Mouse (Mus musculus) olfactory bulb, adult 2 months (tissue): ENCODE results near the gene 2310007B03Rik. TPM values are rescaled to one million over a fixed set of nuclear protein-coding genes. Genes with fewer than 3 reads are reported as not detected.

Experiments used
- H3K27ac ChIP-seq: fragments of 200-500 bp; 2 replicates; pipeline ENCODE4 v1.5.1; 2012; ENCODE audit warnings: low read depth, low read length; ENCODE audit not compliant: insufficient read depth
- H3K4me1 ChIP-seq: fragments of 200-500 bp; 2 replicates; pipeline ENCODE4 v1.6.1; 2012; ENCODE audit warnings: low read length; ENCODE audit not compliant: control insufficient read depth, insufficient read depth
- H3K4me3 ChIP-seq: fragments of 200-500 bp; 2 replicates; pipeline ENCODE4 v1.5.1; 2012; ENCODE audit warnings: mild to moderate bottlenecking, low read depth, low read length, moderate library complexity; ENCODE audit not compliant: insufficient read depth
- CTCF ChIP-seq: fragments of 200-500 bp; IDR thresholded peaks from 2 replicates; pipeline ENCODE4 v1.5.1; 2012; ENCODE audit warnings: low read depth, mild to moderate bottlenecking, low read length, moderate library complexity; ENCODE audit not compliant: insufficient read depth
- POLR2A ChIP-seq: fragments of 200-500 bp; IDR thresholded peaks from 2 replicates; pipeline ENCODE4 v1.6.1; 2012; ENCODE audit warnings: mild to moderate bottlenecking, low read depth, low read length, moderate library complexity; ENCODE audit not compliant: insufficient read depth
- WGBS: fragments of 180-500 bp; shearing (Covaris S2); methylation state at CpG from one replicate; pipeline ENCODE4 v1.1.7; 2018; 5-methylcytosine and 5-hydroxymethylcytosine counted together
- polyA plus RNA-seq: library from polyadenylated mRNA; stranded (reverse); fragments of >200 nt; gene quantifications from 2 replicates; pipeline ENCODE4 v1.2.4, GENCODE M21; 2012; ENCODE audit warnings: low replicate concordance; ENCODE audit not compliant: missing spikeins, insufficient read depth, insufficient read length

2310007B03Rik gene
- polyA plus RNA-seq, 1 experiment = not detected

DNA sequence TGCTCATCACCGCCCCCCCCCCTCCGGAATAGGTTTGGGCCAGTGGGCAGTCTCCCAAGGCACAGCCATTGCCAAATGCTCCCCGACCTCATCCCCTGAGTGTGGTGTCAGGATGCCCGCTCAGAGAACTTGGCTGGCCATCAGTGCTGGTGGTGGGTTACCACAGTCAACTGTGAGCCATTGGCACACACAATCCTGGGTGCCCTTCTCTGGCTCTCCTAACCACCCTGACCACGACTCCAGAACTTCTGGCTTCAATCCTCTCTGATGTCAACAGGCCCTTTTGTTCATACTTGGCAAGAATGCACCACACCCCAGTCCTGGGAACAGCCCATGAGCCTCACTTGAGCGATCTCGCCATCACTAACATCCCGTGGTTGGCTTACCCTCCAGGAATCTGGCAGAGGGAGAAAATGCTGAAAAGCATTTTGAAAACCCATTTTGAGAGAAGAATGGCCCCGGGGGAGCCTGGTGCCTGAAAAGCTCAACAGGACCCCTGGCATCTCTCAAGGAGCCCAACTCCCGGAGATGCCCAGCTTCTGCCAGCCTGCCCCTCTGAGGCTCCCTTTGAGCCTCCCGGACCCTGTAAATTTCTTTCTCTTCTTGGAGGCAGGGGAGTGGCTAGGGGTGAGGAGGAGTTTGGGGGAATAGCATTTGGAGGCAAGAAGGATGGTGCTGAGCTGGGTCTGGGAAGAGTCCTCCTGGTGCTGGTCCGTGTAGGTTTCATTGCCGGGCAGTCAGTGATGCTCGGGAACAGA is 23.5 kb upstream of the 2310007B03Rik start:
- TF ChIP-seq CTCF (no peak), POLR2A (no peak)
- Histone ChIP-seq H3K4me3 (no peak overlapping the region), H3K4me1 (no peaks in the 10 kb centered on the region), H3K27ac (no peak overlapping the region)
- WGBS = 38% methylated on average over 14 of the region's 14 CpGs

GRCm38 (mm10) chr1:93182281-93182680 is 21.5 kb upstream of the 2310007B03Rik start:
- TF ChIP-seq CTCF (no peak), POLR2A (no peak)
- 89% methylated on average over 7 of the region's 7 CpGs for WGBS
- Histone ChIP-seq H3K4me3 (no peak overlapping the region), H3K4me1 (peaks cover 3% of the 10 kb centered on the region; the same call in 1 of the 2 replicates), H3K27ac (no peak overlapping the region)

DNA sequence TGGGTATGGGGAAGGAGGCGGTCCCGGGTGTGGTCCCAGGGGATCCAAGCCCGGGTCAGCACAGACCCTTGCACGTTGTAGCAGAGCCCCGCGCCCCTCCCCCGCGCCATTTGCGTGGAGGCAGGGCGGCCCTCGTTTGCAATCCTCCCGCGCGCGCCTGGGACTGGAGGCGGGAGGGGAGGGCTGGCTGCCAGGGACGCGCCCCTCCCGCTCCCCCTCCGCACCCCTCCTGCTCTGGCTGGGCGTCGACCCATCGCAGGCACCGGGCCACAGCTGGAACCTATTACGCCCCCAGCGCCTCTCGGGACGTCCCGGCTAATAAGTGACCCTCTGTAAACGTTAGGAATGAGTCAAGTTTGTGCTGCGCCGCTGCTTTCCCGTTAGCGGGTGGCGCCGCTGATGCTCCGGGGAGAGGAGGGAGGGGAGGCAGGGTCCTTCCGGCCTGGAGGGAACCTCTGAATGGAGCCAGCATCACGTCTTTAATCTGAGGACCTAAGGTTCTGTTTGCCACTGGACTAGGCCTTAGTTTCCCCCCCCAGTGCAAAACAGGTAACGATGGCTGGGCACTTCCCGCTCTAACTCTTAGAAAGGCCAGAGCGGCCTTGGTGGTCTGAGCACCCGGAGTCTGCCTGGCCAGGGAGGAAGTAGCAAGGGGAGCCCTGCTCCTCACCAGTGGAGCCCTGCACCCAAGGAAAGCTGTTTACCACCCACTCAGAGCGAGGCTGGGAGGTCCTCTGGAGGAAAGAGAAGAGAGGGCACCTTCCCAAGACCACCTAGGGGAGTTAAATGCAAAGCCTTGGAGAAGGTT is 16.0 kb upstream of the 2310007B03Rik start:
- TF ChIP-seq CTCF (no peak), POLR2A (no peak)
- Histone ChIP-seq H3K4me3 (peak overlapping the region; percentile 39), H3K27ac (no peak overlapping the region), H3K4me1 (peaks cover 15% of the 10 kb centered on the region)
- WGBS = 8% methylated on average over 42 of the region's 44 CpGs

DNA sequence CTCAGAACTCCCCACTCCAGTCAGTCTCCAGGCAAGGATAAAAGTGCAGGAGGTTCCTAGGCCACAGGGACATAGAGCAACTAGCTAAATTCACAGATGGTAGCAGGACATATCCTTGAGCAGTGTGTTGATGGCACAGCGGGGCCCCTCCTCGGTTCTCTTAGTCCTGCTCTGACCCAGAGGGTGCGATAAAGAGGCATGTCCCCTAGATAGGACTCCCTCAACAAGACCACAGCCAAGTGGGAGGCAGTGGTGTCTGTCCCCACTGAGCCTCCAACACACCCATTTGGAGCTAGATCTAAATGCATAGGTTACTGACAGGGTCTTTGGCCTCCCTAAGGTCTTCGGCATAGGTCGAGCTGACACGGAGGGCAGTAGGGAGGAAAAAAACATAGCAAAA is 15.1 kb upstream of the 2310007B03Rik start:
- TF ChIP-seq CTCF (no peak), POLR2A (no peak)
- Histone ChIP-seq H3K27ac (no peak overlapping the region), H3K4me1 (peaks cover 15% of the 10 kb centered on the region), H3K4me3 (no peak overlapping the region)
- WGBS = 51% methylated on average over 6 of the region's 6 CpGs

GRCm38 (mm10) chr1:93174399-93174798 is 13.7 kb upstream of the 2310007B03Rik start:
- peaks cover 15% of the 10 kb centered on the region for H3K4me1 ChIP-seq
- no peak overlapping the region for H3K4me3 ChIP-seq
- 2% methylated on average over 4 of the region's 4 CpGs for WGBS
- H3K27ac ChIP-seq = no peak overlapping the region
- TF ChIP-seq CTCF = peak; percentile 82
- no peak for TF ChIP-seq POLR2A

GRCm38 (mm10) chr1:93173665-93174064 is 12.9 kb upstream of the 2310007B03Rik start:
- WGBS = 44% methylated on average over 4 of the region's 4 CpGs
- Histone ChIP-seq H3K27ac (no peak overlapping the region), H3K4me3 (no peak overlapping the region), H3K4me1 (peaks cover 15% of the 10 kb centered on the region)
- TF ChIP-seq POLR2A (no peak), CTCF (no peak)

DNA sequence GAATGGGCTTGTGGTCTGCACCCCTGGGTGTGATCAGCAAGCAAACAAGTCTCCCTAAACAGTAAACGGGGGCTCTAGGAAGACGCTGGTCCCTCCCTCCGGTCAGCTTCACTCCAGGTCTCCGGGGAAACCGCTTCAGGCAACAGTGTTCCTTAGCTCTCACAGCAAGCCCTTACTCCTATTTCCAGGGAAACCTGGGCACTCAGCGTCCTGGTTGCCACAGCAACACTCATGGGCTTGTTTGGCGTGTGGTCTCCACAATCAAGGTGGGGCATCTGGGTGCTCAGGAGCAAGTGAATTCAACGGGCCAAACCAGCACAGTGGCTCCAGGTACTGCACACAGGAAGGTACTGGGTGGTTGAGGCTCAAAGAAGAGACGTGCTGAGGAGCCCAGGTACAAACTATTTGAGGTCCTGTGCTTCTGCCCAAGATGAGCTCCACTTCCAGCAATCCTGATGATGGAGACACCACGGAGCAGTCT is 7.6 kb upstream of the 2310007B03Rik start, which contains the start of gene Crocc2:
TSS of gene Crocc2 (plus strand) at position 431 of the 481 bp plus-strand sequence.
- TF ChIP-seq CTCF (no peak), POLR2A (no peak)
- Histone ChIP-seq H3K4me1 (0 out of 2 replicates have a peak, but pooled peaks cover 4% of the 10 kb centered on the region), H3K4me3 (no peak within 1 kb of the TSS), H3K27ac (no peak within 1 kb of the TSS)
- 34% methylated on average over 10 of the region's 10 CpGs for WGBS

GRCm38 (mm10) chr1:93166346-93167079 is 5.8 kb upstream of the 2310007B03Rik start:
- TF ChIP-seq CTCF = no peak
- no peak for TF ChIP-seq POLR2A
- Histone ChIP-seq H3K4me1 (0 out of 2 replicates have a peak, but pooled peaks cover 4% of the 10 kb centered on the region), H3K27ac (no peak overlapping the region), H3K4me3 (no peak overlapping the region)
- 92% methylated on average over 11 of the region's 11 CpGs for WGBS
